Mouse (Mus musculus): ENCODE results near the gene Psmb6. TPM values are rescaled to one million over a fixed set of nuclear protein-coding genes. Genes with fewer than 3 reads are reported as not detected.
A peak's percentile ranks its signal among the peaks of the same experiment; 100 is the strongest.

Gene Psmb6
- polyA plus RNA-seq, 1 experiment from 2014 or later, result 820 TPM

- no peak within 1 kb of the TSS for H3K4me2 ChIP-seq (ENCODE audit: low read length)
- H3K9me3 ChIP-seq (ENCODE audit: control insufficient read depth, low read length), result no peaks in the 10 kb centered on the region
- H3K27me3 ChIP-seq (replicated peaks; ENCODE audit: control insufficient read depth, insufficient read depth, low read length), result no peaks in the 10 kb centered on the region
- H3K27ac ChIP-seq (ENCODE audit: low read depth, low read length), result no peak within 1 kb of the TSS
- 81% methylated on average over 6 of the region's 6 CpGs for WGBS
- peaks cover 10% of the 10 kb centered on the region for H3K36me3 ChIP-seq (ENCODE audit: control insufficient read depth, insufficient read depth, low read length)
- H3K9ac ChIP-seq (ENCODE audit: low read depth, low read length), result no peak within 1 kb of the TSS
- ATAC-seq, result no peak
- H3K4me1 ChIP-seq (ENCODE audit: control insufficient read depth, insufficient read depth, low read depth, low read length), result no peaks in the 10 kb centered on the region
- no peak within 1 kb of the TSS for H3K4me3 ChIP-seq (ENCODE audit: low read length)
Observed at GRCm38 (mm10) chr11:70532839-70533238, 7.7 kb downstream of the Psmb6 start, which contains the start of gene Gm40193. Gene Gm40193 (minus strand): TSS chr11:70532939.

- 14% methylated on average over 9 of the region's 9 CpGs for WGBS
- no peaks in the 10 kb centered on the region for H3K9me3 ChIP-seq (ENCODE audit: control insufficient read depth, low read length)
- no peaks in the 10 kb centered on the region; the same call in 1 of the 2 replicates for H3K27me3 ChIP-seq (replicated peaks; ENCODE audit: control insufficient read depth, insufficient read depth, low read length)
- no peak overlapping the region for H3K27ac ChIP-seq (ENCODE audit: low read depth, low read length)
- peaks cover 8% of the 10 kb centered on the region for H3K4me1 ChIP-seq (ENCODE audit: control insufficient read depth, insufficient read depth, low read depth, low read length)
- H3K36me3 ChIP-seq (ENCODE audit: control insufficient read depth, insufficient read depth, low read length), result no peaks in the 10 kb centered on the region
- ATAC-seq, result no peak
- H3K4me2 ChIP-seq (ENCODE audit: low read length), result peak overlapping the region; percentile 65
- H3K9ac ChIP-seq (ENCODE audit: low read depth, low read length), result peak overlapping the region; percentile 74
- H3K4me3 ChIP-seq (ENCODE audit: low read length), result peak overlapping the region; percentile 57
Observed at GRCm38 (mm10) chr11:70539423-70539822, 14.3 kb downstream of the Psmb6 start.

DNA sequence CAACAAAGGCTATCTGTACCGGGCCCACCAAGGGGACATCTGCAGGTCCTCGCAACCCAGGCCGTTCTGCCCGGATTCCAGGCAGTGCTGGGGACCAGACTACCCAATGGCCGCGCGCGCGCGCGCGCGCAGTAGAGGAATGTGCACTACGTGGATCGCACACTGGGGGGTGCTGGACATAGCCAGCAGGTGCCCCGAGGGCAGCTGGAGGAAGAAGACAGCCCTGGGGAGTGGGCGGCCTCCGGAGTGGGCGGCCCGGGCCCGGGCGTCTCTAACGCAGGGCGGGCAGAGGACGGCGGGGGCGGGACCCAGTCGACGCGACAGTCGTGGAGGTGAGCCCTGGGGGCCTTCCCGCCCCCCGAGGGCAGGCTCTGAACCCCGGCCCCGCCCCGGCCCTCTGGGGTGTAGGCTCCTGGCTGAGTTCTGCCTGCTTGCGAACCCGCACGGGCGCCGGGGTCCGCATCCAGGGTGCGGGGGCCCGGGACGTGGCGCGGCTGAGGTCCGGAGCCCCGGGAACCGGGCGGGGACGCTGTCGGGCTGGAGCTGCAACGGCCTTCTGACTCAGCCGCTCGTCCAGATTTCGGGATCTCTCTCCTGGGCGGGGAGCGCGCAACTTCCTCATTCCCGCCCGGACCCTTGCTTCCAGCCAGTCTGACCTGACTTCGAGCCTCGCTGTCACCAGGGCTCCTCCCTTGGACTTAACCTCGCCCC, 14.9 kb downstream of the Psmb6 start, which contains the start of gene Pld2:
TSS of gene Pld2 (plus strand) at position 188 of the 711 bp plus-strand sequence.
- Histone ChIP-seq H3K36me3 (ENCODE audit: control insufficient read depth, insufficient read depth, low read length) (no peaks in the 10 kb centered on the region), H3K27me3 (replicated peaks; ENCODE audit: control insufficient read depth, insufficient read depth, low read length) (no peaks in the 10 kb centered on the region; the same call in 1 of the 2 replicates), H3K4me1 (ENCODE audit: control insufficient read depth, insufficient read depth, low read depth, low read length) (peaks cover 8% of the 10 kb centered on the region), H3K27ac (ENCODE audit: low read depth, low read length) (peak within 1 kb of the TSS; percentile 68), H3K4me2 (ENCODE audit: low read length) (peak within 1 kb of the TSS; percentile 65), H3K9ac (ENCODE audit: low read depth, low read length) (peak within 1 kb of the TSS; percentile 74), H3K9me3 (ENCODE audit: control insufficient read depth, low read length) (no peaks in the 10 kb centered on the region), H3K4me3 (ENCODE audit: low read length) (peak within 1 kb of the TSS; percentile 57)
- WGBS, result under 1% methylated on average over 43 of the region's 65 CpGs
- peak; percentile 94 for ATAC-seq

- no peak for ATAC-seq
- peaks cover 8% of the 10 kb centered on the region for H3K4me1 ChIP-seq (ENCODE audit: control insufficient read depth, insufficient read depth, low read depth, low read length)
- H3K9me3 ChIP-seq (ENCODE audit: control insufficient read depth, low read length), result no peaks in the 10 kb centered on the region
- H3K4me2 ChIP-seq (ENCODE audit: low read length), result peak overlapping the region; percentile 65
- WGBS, result 86% methylated on average over 7 of the region's 7 CpGs
- peak overlapping the region; percentile 74 for H3K9ac ChIP-seq (ENCODE audit: low read depth, low read length)
- H3K27me3 ChIP-seq (replicated peaks; ENCODE audit: control insufficient read depth, insufficient read depth, low read length), result no peaks in the 10 kb centered on the region; the same call in 1 of the 2 replicates
- H3K4me3 ChIP-seq (ENCODE audit: low read length), result peak overlapping the region; percentile 57
- H3K27ac ChIP-seq (ENCODE audit: low read depth, low read length), result peak overlapping the region; percentile 29; the same call in 1 of the 2 replicates
- H3K36me3 ChIP-seq (ENCODE audit: control insufficient read depth, insufficient read depth, low read length), result no peaks in the 10 kb centered on the region
Observed at GRCm38 (mm10) chr11:70540928-70541327, 15.8 kb downstream of the Psmb6 start.

DNA sequence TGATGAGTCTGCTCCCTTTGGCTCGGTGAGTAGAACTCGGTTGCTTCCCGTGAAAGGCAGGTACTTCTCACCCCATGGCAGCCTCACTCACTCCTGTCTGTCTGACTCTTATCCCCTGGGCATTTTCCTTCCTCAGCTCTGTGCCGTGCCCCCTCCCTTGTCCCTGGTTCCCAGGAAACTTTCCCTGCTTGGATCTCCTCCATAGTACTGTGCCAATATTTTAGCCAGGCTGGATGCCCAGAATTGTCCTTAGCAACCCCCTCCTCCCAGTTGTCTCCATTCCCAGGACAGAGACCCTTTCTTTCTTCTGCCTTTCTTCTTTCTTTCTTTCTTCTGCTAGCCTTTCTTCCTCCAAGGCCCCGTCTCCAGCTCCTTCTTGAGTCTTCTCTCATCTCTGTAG, 16.2 kb downstream of the Psmb6 start:
- Histone ChIP-seq H3K4me3 (ENCODE audit: low read length) (peak overlapping the region; percentile 57), H3K27ac (ENCODE audit: low read depth, low read length) (peak overlapping the region; percentile 68; the same call in 1 of the 2 replicates), H3K27me3 (replicated peaks; ENCODE audit: control insufficient read depth, insufficient read depth, low read length) (no peaks in the 10 kb centered on the region; the same call in 1 of the 2 replicates), H3K36me3 (ENCODE audit: control insufficient read depth, insufficient read depth, low read length) (no peaks in the 10 kb centered on the region), H3K9ac (ENCODE audit: low read depth, low read length) (0 out of 2 replicates have a peak overlapping the region, but pooled peaks have one; percentile 5), H3K9me3 (ENCODE audit: control insufficient read depth, low read length) (no peaks in the 10 kb centered on the region), H3K4me1 (ENCODE audit: control insufficient read depth, insufficient read depth, low read depth, low read length) (peaks cover 8% of the 10 kb centered on the region), H3K4me2 (ENCODE audit: low read length) (peak overlapping the region; percentile 65)
- 58% methylated on average over 5 of the region's 5 CpGs for WGBS
- peak; percentile 63 for ATAC-seq

- Histone ChIP-seq H3K9ac (ENCODE audit: low read depth, low read length) (no peak overlapping the region), H3K27ac (ENCODE audit: low read depth, low read length) (no peak overlapping the region), H3K36me3 (ENCODE audit: control insufficient read depth, insufficient read depth, low read length) (no peaks in the 10 kb centered on the region), H3K9me3 (ENCODE audit: control insufficient read depth, low read length) (no peaks in the 10 kb centered on the region), H3K4me3 (ENCODE audit: low read length) (no peak overlapping the region), H3K27me3 (replicated peaks; ENCODE audit: control insufficient read depth, insufficient read depth, low read length) (no peaks in the 10 kb centered on the region; the same call in 1 of the 2 replicates), H3K4me1 (ENCODE audit: control insufficient read depth, insufficient read depth, low read depth, low read length) (peaks cover 8% of the 10 kb centered on the region), H3K4me2 (ENCODE audit: low read length) (no peak overlapping the region)
- WGBS, result 69% methylated on average over 7 of the region's 7 CpGs
- ATAC-seq, result no peak
Observed at GRCm38 (mm10) chr11:70544496-70544895, 19.3 kb downstream of the Psmb6 start.

DNA sequence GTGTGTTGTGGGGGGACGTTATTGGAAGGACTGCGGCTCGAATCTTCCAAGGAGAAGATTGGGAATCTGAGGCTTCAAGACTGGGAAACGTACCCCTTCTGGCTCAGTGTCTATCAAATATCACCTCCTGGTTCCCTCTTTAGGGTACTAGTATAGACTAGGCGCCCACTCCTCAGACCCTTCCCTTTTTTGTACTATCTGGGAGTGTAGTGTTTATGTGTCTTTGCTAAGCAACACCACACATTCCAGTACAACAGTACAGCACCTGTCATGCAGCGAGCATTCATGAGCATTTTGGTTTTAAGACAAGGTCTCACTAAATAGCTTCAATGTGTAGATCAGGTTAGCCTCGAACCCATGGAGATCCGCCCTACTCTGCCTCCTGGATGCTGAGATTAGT, 26.4 kb downstream of the Psmb6 start:
- H3K9ac ChIP-seq (ENCODE audit: low read depth, low read length), result no peak overlapping the region
- no peak overlapping the region for H3K4me3 ChIP-seq (ENCODE audit: low read length)
- H3K27me3 ChIP-seq (replicated peaks; ENCODE audit: control insufficient read depth, insufficient read depth, low read length), result peaks cover 2% of the 10 kb centered on the region; the same call in 1 of the 2 replicates
- no peaks in the 10 kb centered on the region for H3K9me3 ChIP-seq (ENCODE audit: control insufficient read depth, low read length)
- 89% methylated on average over 8 of the region's 8 CpGs for WGBS
- no peaks in the 10 kb centered on the region for H3K4me1 ChIP-seq (ENCODE audit: control insufficient read depth, insufficient read depth, low read depth, low read length)
- H3K27ac ChIP-seq (ENCODE audit: low read depth, low read length), result no peak overlapping the region
- H3K4me2 ChIP-seq (ENCODE audit: low read length), result no peak overlapping the region
- H3K36me3 ChIP-seq (ENCODE audit: control insufficient read depth, insufficient read depth, low read length), result peaks cover 5% of the 10 kb centered on the region; the same call in 1 of the 2 replicates
- no peak for ATAC-seq

GRCm38 (mm10) chr11:70553940-70554339, 28.8 kb downstream of the Psmb6 start:
- Histone ChIP-seq H3K27me3 (replicated peaks; ENCODE audit: control insufficient read depth, insufficient read depth, low read length) (peaks cover 2% of the 10 kb centered on the region; the same call in 1 of the 2 replicates), H3K9ac (ENCODE audit: low read depth, low read length) (no peak overlapping the region), H3K27ac (ENCODE audit: low read depth, low read length) (no peak overlapping the region), H3K4me1 (ENCODE audit: control insufficient read depth, insufficient read depth, low read depth, low read length) (no peaks in the 10 kb centered on the region), H3K4me3 (ENCODE audit: low read length) (no peak overlapping the region), H3K36me3 (ENCODE audit: control insufficient read depth, insufficient read depth, low read length) (peaks cover 10% of the 10 kb centered on the region; the same call in 1 of the 2 replicates), H3K4me2 (ENCODE audit: low read length) (no peak overlapping the region), H3K9me3 (ENCODE audit: control insufficient read depth, low read length) (no peaks in the 10 kb centered on the region)
- ATAC-seq, result no peak
- WGBS, result 25% methylated on average over 7 of the region's 7 CpGs

DNA sequence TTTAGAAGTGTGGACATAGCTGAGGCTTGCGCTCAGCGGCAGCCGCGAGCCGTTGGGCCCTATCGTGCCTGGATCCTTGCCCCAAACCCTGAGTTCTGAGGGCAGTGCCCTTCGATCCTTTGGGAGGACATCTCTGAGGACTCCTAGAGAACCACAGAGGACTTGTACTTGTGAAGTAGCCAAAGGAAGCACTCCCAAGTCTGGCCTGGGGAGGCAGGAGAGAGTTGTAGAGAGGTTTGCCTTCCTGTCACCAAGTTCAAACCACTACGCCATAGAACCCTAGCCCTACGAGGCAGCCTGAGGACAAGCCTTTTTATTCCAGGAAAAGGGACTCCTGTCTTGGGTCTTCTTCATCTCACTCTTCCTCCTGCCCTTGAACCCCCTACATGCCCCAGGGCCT, 32.4 kb downstream of the Psmb6 start:
- ATAC-seq, result no peak
- 91% methylated on average over 9 of the region's 9 CpGs for WGBS
- Histone ChIP-seq H3K9ac (ENCODE audit: low read depth, low read length) (no peak overlapping the region), H3K9me3 (ENCODE audit: control insufficient read depth, low read length) (no peaks in the 10 kb centered on the region), H3K27me3 (replicated peaks; ENCODE audit: control insufficient read depth, insufficient read depth, low read length) (peaks cover 2% of the 10 kb centered on the region; the same call in 1 of the 2 replicates), H3K4me3 (ENCODE audit: low read length) (no peak overlapping the region), H3K36me3 (ENCODE audit: control insufficient read depth, insufficient read depth, low read length) (peaks cover 10% of the 10 kb centered on the region; the same call in 1 of the 2 replicates), H3K4me1 (ENCODE audit: control insufficient read depth, insufficient read depth, low read depth, low read length) (peaks cover 6% of the 10 kb centered on the region), H3K4me2 (ENCODE audit: low read length) (no peak overlapping the region), H3K27ac (ENCODE audit: low read depth, low read length) (no peak overlapping the region)
